Mouse (Mus musculus): ENCODE data around the gene Smim13. TPM values are rescaled to one million over a fixed set of nuclear protein-coding genes. Genes with fewer than 3 reads are reported as not detected.
A peak's percentile ranks its signal among the peaks of the same experiment; 100 is the strongest.

Smim13 gene
- polyA plus RNA-seq, 1 experiment from 2014 or later, result 13.5 TPM

- no peaks in the 10 kb centered on the region for H3K4me1 ChIP-seq (ENCODE audit: control insufficient read depth, insufficient read depth, low read length)
- no peak overlapping the region for H3K4me2 ChIP-seq (replicated peaks; ENCODE audit: low read depth, low read length)
- H3K36me3 ChIP-seq (ENCODE audit: control insufficient read depth, insufficient read depth, low read length), result no peaks in the 10 kb centered on the region
- H3K4me3 ChIP-seq (ENCODE audit: low read depth, low read length), result no peak overlapping the region
- H3K27me3 ChIP-seq (ENCODE audit: control insufficient read depth, insufficient read depth, low read length), result no peaks in the 10 kb centered on the region
- no peak overlapping the region for H3K27ac ChIP-seq (ENCODE audit: low read length)
- no peak for ATAC-seq (ENCODE audit: insufficient number of reproducible peaks, insufficient read depth, low FRiP score, low read depth)
- no peaks in the 10 kb centered on the region for H3K9me3 ChIP-seq (ENCODE audit: control insufficient read depth, low read depth, low read length)
- WGBS, result 71% methylated on average over 4 of the region's 4 CpGs
- no peak overlapping the region for H3K9ac ChIP-seq (replicated peaks; ENCODE audit: low read depth, low read length)
These were observed 35.8 kb downstream of the Smim13 start for GRCm38 (mm10) chr13:41285448-41285847.

- H3K4me1 ChIP-seq (ENCODE audit: control insufficient read depth, insufficient read depth, low read length), result no peaks in the 10 kb centered on the region
- no peak overlapping the region for H3K4me3 ChIP-seq (ENCODE audit: low read depth, low read length)
- no peak overlapping the region for H3K4me2 ChIP-seq (replicated peaks; ENCODE audit: low read depth, low read length)
- H3K36me3 ChIP-seq (ENCODE audit: control insufficient read depth, insufficient read depth, low read length), result no peaks in the 10 kb centered on the region
- 68% methylated on average over 3 of the region's 3 CpGs for WGBS
- peaks cover 1% of the 10 kb centered on the region; the same call in 1 of the 2 replicates for H3K9me3 ChIP-seq (ENCODE audit: control insufficient read depth, low read depth, low read length)
- no peak overlapping the region for H3K27ac ChIP-seq (ENCODE audit: low read length)
- ATAC-seq (ENCODE audit: insufficient number of reproducible peaks, insufficient read depth, low FRiP score, low read depth), result no peak
- no peak overlapping the region for H3K9ac ChIP-seq (replicated peaks; ENCODE audit: low read depth, low read length)
- H3K27me3 ChIP-seq (ENCODE audit: control insufficient read depth, insufficient read depth, low read length), result no peaks in the 10 kb centered on the region
These were observed 36.6 kb downstream of the Smim13 start for GRCm38 (mm10) chr13:41286285-41286684.

GRCm38 (mm10) chr13:41291466-41291974, 41.9 kb downstream of the Smim13 start:
- Histone ChIP-seq H3K4me2 (replicated peaks; ENCODE audit: low read depth, low read length) (no peak overlapping the region), H3K4me3 (ENCODE audit: low read depth, low read length) (no peak overlapping the region), H3K9me3 (ENCODE audit: control insufficient read depth, low read depth, low read length) (peaks cover 3% of the 10 kb centered on the region; the same call in 1 of the 2 replicates), H3K4me1 (ENCODE audit: control insufficient read depth, insufficient read depth, low read length) (no peaks in the 10 kb centered on the region), H3K27ac (ENCODE audit: low read length) (no peak overlapping the region), H3K36me3 (ENCODE audit: control insufficient read depth, insufficient read depth, low read length) (no peaks in the 10 kb centered on the region), H3K9ac (replicated peaks; ENCODE audit: low read depth, low read length) (no peak overlapping the region), H3K27me3 (ENCODE audit: control insufficient read depth, insufficient read depth, low read length) (no peaks in the 10 kb centered on the region)
- ATAC-seq (ENCODE audit: insufficient number of reproducible peaks, insufficient read depth, low FRiP score, low read depth), result no peak
- 88% methylated on average over 4 of the region's 4 CpGs for WGBS

GRCm38 (mm10) chr13:41293595-41293994, 44.0 kb downstream of the Smim13 start:
- H3K9ac ChIP-seq (replicated peaks; ENCODE audit: low read depth, low read length), result no peak overlapping the region
- H3K4me3 ChIP-seq (ENCODE audit: low read depth, low read length), result no peak overlapping the region
- no peaks in the 10 kb centered on the region for H3K36me3 ChIP-seq (ENCODE audit: control insufficient read depth, insufficient read depth, low read length)
- 55% methylated on average over 5 of the region's 5 CpGs for WGBS
- H3K27ac ChIP-seq (ENCODE audit: low read length), result no peak overlapping the region
- peaks cover 3% of the 10 kb centered on the region; the same call in 1 of the 2 replicates for H3K9me3 ChIP-seq (ENCODE audit: control insufficient read depth, low read depth, low read length)
- no peak for ATAC-seq (ENCODE audit: insufficient number of reproducible peaks, insufficient read depth, low FRiP score, low read depth)
- H3K4me2 ChIP-seq (replicated peaks; ENCODE audit: low read depth, low read length), result no peak overlapping the region
- H3K4me1 ChIP-seq (ENCODE audit: control insufficient read depth, insufficient read depth, low read length), result no peaks in the 10 kb centered on the region
- H3K27me3 ChIP-seq (ENCODE audit: control insufficient read depth, insufficient read depth, low read length), result no peaks in the 10 kb centered on the region

- Histone ChIP-seq H3K36me3 (ENCODE audit: control insufficient read depth, insufficient read depth, low read length) (no peaks in the 10 kb centered on the region), H3K9me3 (ENCODE audit: control insufficient read depth, low read depth, low read length) (peaks cover 3% of the 10 kb centered on the region; the same call in 1 of the 2 replicates), H3K9ac (replicated peaks; ENCODE audit: low read depth, low read length) (no peak overlapping the region), H3K4me2 (replicated peaks; ENCODE audit: low read depth, low read length) (no peak overlapping the region), H3K4me1 (ENCODE audit: control insufficient read depth, insufficient read depth, low read length) (peaks cover 11% of the 10 kb centered on the region; the same call in 1 of the 2 replicates), H3K27me3 (ENCODE audit: control insufficient read depth, insufficient read depth, low read length) (no peaks in the 10 kb centered on the region), H3K27ac (ENCODE audit: low read length) (no peak overlapping the region), H3K4me3 (ENCODE audit: low read depth, low read length) (no peak overlapping the region)
- WGBS, result 54% methylated on average over 6 of the region's 6 CpGs
- no peak for ATAC-seq (ENCODE audit: insufficient number of reproducible peaks, insufficient read depth, low FRiP score, low read depth)
These were observed 46.2 kb downstream of the Smim13 start for GRCm38 (mm10) chr13:41295886-41296285.

- no peaks in the 10 kb centered on the region for H3K27me3 ChIP-seq (ENCODE audit: control insufficient read depth, insufficient read depth, low read length)
- no peaks in the 10 kb centered on the region for H3K36me3 ChIP-seq (ENCODE audit: control insufficient read depth, insufficient read depth, low read length)
- no peak overlapping the region for H3K4me2 ChIP-seq (replicated peaks; ENCODE audit: low read depth, low read length)
- peaks cover 11% of the 10 kb centered on the region; the same call in 1 of the 2 replicates for H3K4me1 ChIP-seq (ENCODE audit: control insufficient read depth, insufficient read depth, low read length)
- WGBS, result 88% methylated on average over 10 of the region's 10 CpGs
- no peak overlapping the region for H3K4me3 ChIP-seq (ENCODE audit: low read depth, low read length)
- H3K27ac ChIP-seq (ENCODE audit: low read length), result no peak overlapping the region
- H3K9me3 ChIP-seq (ENCODE audit: control insufficient read depth, low read depth, low read length), result peaks cover under 1% of the 10 kb centered on the region; the same call in 1 of the 2 replicates
- no peak overlapping the region for H3K9ac ChIP-seq (replicated peaks; ENCODE audit: low read depth, low read length)
- ATAC-seq (ENCODE audit: insufficient number of reproducible peaks, insufficient read depth, low FRiP score, low read depth), result no peak
These were observed 46.8 kb downstream of the Smim13 start for GRCm38 (mm10) chr13:41296396-41296795.

GRCm38 (mm10) chr13:41298533-41298932, 48.9 kb downstream of the Smim13 start:
- no peak overlapping the region for H3K27ac ChIP-seq (ENCODE audit: low read length)
- no peak overlapping the region for H3K4me2 ChIP-seq (replicated peaks; ENCODE audit: low read depth, low read length)
- no peak overlapping the region for H3K4me3 ChIP-seq (ENCODE audit: low read depth, low read length)
- WGBS, result 15% methylated on average over 2 of the region's 2 CpGs
- H3K4me1 ChIP-seq (ENCODE audit: control insufficient read depth, insufficient read depth, low read length), result peaks cover 11% of the 10 kb centered on the region; the same call in 1 of the 2 replicates
- H3K9me3 ChIP-seq (ENCODE audit: control insufficient read depth, low read depth, low read length), result no peaks in the 10 kb centered on the region
- H3K36me3 ChIP-seq (ENCODE audit: control insufficient read depth, insufficient read depth, low read length), result no peaks in the 10 kb centered on the region
- no peak overlapping the region for H3K9ac ChIP-seq (replicated peaks; ENCODE audit: low read depth, low read length)
- no peaks in the 10 kb centered on the region for H3K27me3 ChIP-seq (ENCODE audit: control insufficient read depth, insufficient read depth, low read length)
- no peak for ATAC-seq (ENCODE audit: insufficient number of reproducible peaks, insufficient read depth, low FRiP score, low read depth)

GRCm38 (mm10) chr13:41298996-41299395, 49.4 kb downstream of the Smim13 start:
- no peak overlapping the region for H3K9ac ChIP-seq (replicated peaks; ENCODE audit: low read depth, low read length)
- H3K4me2 ChIP-seq (replicated peaks; ENCODE audit: low read depth, low read length), result no peak overlapping the region
- peaks cover 11% of the 10 kb centered on the region; the same call in 1 of the 2 replicates for H3K4me1 ChIP-seq (ENCODE audit: control insufficient read depth, insufficient read depth, low read length)
- H3K9me3 ChIP-seq (ENCODE audit: control insufficient read depth, low read depth, low read length), result no peaks in the 10 kb centered on the region
- H3K4me3 ChIP-seq (ENCODE audit: low read depth, low read length), result no peak overlapping the region
- H3K27me3 ChIP-seq (ENCODE audit: control insufficient read depth, insufficient read depth, low read length), result no peaks in the 10 kb centered on the region
- ATAC-seq (ENCODE audit: insufficient number of reproducible peaks, insufficient read depth, low FRiP score, low read depth), result no peak
- WGBS, result 48% methylated on average over 5 of the region's 5 CpGs
- H3K27ac ChIP-seq (ENCODE audit: low read length), result no peak overlapping the region
- H3K36me3 ChIP-seq (ENCODE audit: control insufficient read depth, insufficient read depth, low read length), result no peaks in the 10 kb centered on the region

- Histone ChIP-seq H3K4me2 (replicated peaks; ENCODE audit: low read depth, low read length) (no peak overlapping the region), H3K9me3 (ENCODE audit: control insufficient read depth, low read depth, low read length) (no peaks in the 10 kb centered on the region), H3K9ac (replicated peaks; ENCODE audit: low read depth, low read length) (no peak overlapping the region), H3K27ac (ENCODE audit: low read length) (0 out of 2 replicates have a peak overlapping the region, but pooled peaks have one; percentile 15), H3K36me3 (ENCODE audit: control insufficient read depth, insufficient read depth, low read length) (no peaks in the 10 kb centered on the region), H3K4me3 (ENCODE audit: low read depth, low read length) (no peak overlapping the region), H3K27me3 (ENCODE audit: control insufficient read depth, insufficient read depth, low read length) (no peaks in the 10 kb centered on the region), H3K4me1 (ENCODE audit: control insufficient read depth, insufficient read depth, low read length) (peaks cover 11% of the 10 kb centered on the region; the same call in 1 of the 2 replicates)
- no peak for ATAC-seq (ENCODE audit: insufficient number of reproducible peaks, insufficient read depth, low FRiP score, low read depth)
- 46% methylated on average over 4 of the region's 4 CpGs for WGBS
These were observed 50.4 kb downstream of the Smim13 start for GRCm38 (mm10) chr13:41300037-41300436.

Data from stomach, embryonic 14.5 days (tissue).